ENCODE assay signal across 25 mouse cellular contexts in the genomic region with DNA sequence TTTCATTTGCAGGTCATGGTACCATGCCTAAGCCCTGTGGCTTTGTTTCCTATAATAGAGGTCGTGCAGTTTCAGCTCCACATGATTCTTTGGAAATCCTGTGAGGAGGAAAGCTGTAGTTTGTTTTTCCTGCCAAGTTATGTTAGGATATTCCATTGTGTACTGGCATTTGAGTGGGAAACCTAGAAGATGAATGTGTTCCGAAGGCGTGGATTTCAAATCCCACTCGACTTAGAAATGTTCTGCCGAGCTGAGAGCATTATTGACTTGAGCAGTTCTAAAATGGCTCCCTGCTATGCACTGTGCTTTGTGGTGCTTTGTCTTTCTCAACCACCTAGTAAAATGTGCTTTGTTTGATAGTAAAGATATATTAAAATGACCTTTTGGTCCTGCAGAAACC.
"Had no signal": no experiment of that assay in that cellular context is flagged by ENCODE, and none has a peak within 500 bp of the region (broad histone marks: within the 10 kb centered on the region; RNA-seq: fewer than 3 reads in every experiment).

No protein-coding gene starts in this region.

- H3K9ac ChIP-seq: heart, embryonic 12.5 days; hindbrain, embryonic 13.5 days; hindbrain, embryonic 15.5 days; kidney, embryonic 15.5 days; limb, embryonic 13.5 days; limb, embryonic 15.5 days; liver, embryonic 12.5 days; liver, embryonic 14.5 days had no signal

- H3K27ac ChIP-seq: gastrocnemius, adult 2 months; heart, embryonic 10.5 days; hindbrain, embryonic 13.5 days; hindbrain, embryonic 15.5 days; hindbrain, postnatal 0 days; kidney, embryonic 15.5 days; kidney, postnatal 0 days; limb, embryonic 13.5 days; limb, embryonic 15.5 days; liver, embryonic 12.5 days; liver, embryonic 14.5 days had no signal

- H3K4me1 ChIP-seq: heart, embryonic 10.5 days; heart, embryonic 12.5 days; hindbrain, embryonic 13.5 days; hindbrain, embryonic 15.5 days; kidney, embryonic 15.5 days; limb, embryonic 13.5 days; limb, embryonic 15.5 days; liver, embryonic 12.5 days had no signal

- ATAC-seq: hindbrain, postnatal 0 days; intestine, embryonic 16.5 days; liver, embryonic 12.5 days had no signal

- DNase-seq: gastrocnemius, adult 2 months; gastrocnemius, postnatal 10 days; gastrocnemius, postnatal 25 days; heart, adult 18-20 months; heart, postnatal 10 days; heart, postnatal 36 days; kidney, adult 11 months; kidney, adult 2 months; kidney, adult 9 months; kidney, postnatal 14 days; kidney, postnatal 36 days; layer of hippocampus, postnatal 36 days; left cerebral cortex, postnatal 4 days had no signal

- H3K9me3 ChIP-seq: heart, embryonic 10.5 days; heart, embryonic 12.5 days; hindbrain, embryonic 13.5 days; hindbrain, embryonic 15.5 days; kidney, embryonic 15.5 days; limb, embryonic 13.5 days; limb, embryonic 15.5 days; liver, embryonic 12.5 days had no signal

- H3K36me3 ChIP-seq: heart, embryonic 10.5 days; heart, embryonic 12.5 days; hindbrain, embryonic 13.5 days; hindbrain, embryonic 15.5 days; kidney, embryonic 15.5 days; limb, embryonic 13.5 days; limb, embryonic 15.5 days; liver, embryonic 12.5 days had no signal

- H3K27me3 ChIP-seq: heart, embryonic 12.5 days; hindbrain, embryonic 13.5 days; hindbrain, embryonic 15.5 days; kidney, embryonic 15.5 days; limb, embryonic 13.5 days; limb, embryonic 15.5 days; liver, embryonic 12.5 days had no signal

- H3K4me3 ChIP-seq: gastrocnemius, adult 2 months; heart, embryonic 10.5 days; heart, embryonic 12.5 days; hindbrain, embryonic 13.5 days; hindbrain, embryonic 15.5 days; kidney, embryonic 15.5 days; limb, embryonic 13.5 days; limb, embryonic 15.5 days; liver, embryonic 12.5 days had no signal

- H3K4me2 ChIP-seq: heart, embryonic 12.5 days; hindbrain, embryonic 13.5 days; hindbrain, embryonic 15.5 days; kidney, embryonic 15.5 days; limb, embryonic 13.5 days; limb, embryonic 15.5 days; liver, embryonic 12.5 days had no signal
